Mouse (Mus musculus): ENCODE data around the gene Pgbd1.
"Not testable (repeated sequence)": the region's sequence is repeated elsewhere in the genome, so short reads cannot be mapped to it uniquely, and the experiment has no call there.

The Pgbd1 gene

DNA sequence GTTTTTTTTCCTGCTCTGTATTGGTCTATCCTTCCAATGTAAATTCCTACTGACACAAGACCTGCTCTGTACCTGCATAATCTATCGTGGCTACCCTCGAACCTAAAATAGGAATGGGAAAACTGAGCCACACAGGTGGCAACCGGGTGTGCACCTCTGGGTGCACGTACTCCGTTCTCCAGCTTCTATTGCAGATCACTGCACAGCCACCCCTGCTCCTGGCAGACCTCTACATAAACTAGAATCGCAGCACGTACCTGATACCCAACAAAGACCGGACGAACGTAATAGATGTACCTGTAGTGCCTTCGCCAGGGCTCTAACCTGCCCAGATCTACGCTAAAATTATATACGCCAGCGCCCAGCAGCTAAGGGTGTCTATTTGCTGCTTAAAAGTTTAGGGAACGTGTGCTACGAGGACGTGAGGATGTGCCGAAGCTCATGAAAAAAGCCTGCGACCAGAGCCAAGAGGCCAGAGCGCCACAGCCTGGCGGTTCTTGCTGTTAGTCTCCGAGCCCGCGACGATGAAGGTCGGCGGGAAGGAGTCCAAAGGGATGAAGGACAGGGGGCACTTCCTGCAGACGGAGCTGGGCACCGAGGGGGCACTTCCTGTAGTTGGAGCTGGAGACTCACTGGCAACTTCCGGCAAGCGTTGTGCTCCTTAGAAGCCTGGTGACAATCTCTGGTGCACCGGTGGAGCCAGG lies at the start of gene Pgbd1:
Gene Pgbd1 (minus strand): TSS at position 556 of the 704 bp plus-strand sequence.
- peak in 1 of 2 experiments; percentile 9 for DNase-seq (ENCODE audit: low spot score in 2 of 2)

- no peak for DNase-seq (ENCODE audit: low spot score in 2 of 2)
Observed at GRCm38 (mm10) chr13:21486881-21487280, 46.0 kb upstream of the Pgbd1 start.

DNA sequence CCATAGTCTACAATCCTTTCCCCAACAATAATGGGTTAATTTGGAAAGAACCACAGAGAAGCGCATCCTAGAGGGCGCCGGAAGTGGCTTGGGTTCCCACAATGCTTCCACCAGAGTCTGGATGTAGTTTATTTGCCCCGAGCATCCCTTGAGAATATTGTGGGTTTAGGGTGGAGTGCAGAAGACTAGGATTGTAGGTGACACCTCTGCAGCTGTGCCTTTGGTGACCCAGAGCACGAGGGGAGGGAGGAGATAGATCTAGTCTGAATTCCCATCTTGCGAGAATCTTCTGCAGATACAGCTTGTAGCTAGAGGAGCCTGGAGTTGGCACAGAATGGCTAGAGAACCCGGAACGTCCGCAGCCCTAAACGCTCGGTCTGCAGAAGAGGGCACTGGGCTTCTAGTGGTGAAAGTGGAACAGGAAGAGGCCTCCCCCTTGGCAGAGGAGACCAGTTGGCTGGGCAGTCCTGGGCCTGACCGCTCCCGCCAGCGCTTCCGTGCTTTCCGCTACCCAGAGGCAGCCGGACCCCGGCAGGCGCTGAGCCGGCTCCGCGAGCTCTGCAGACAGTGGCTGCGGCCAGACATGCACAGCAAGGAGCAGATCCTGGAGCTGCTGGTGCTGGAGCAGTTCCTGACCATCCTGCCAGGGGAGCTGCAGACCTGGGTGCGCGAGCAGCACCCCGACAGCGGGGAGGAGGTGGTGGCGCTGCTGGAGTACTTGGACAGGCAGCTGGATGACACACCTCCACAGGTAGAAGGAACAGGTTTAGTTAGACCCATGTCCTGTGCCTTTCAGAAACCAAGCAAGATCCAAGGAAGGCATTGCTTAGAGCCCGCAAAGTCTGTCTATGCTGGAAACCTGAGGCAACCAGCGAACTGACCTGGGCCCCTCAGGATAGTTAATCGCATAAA lies 38.2 kb upstream of the Pgbd1 start, which contains the start of the genes Zkscan4 and Gm10065:
Gene Zkscan4 (plus strand): TSS at position 149 of the 912 bp plus-strand sequence.
Gene Gm10065 (minus strand): TSS at position 683 of the 912 bp plus-strand sequence.
- not testable (repeated sequence) for DNase-seq (ENCODE audit: low spot score in 2 of 2)

GRCm38 (mm10) chr13:21472427-21472826 lies 31.6 kb upstream of the Pgbd1 start:
- DNase-seq (ENCODE audit: low spot score in 2 of 2): no peak

- no peak for DNase-seq (ENCODE audit: low spot score in 2 of 2)
Observed at GRCm38 (mm10) chr13:21469097-21469496, 28.2 kb upstream of the Pgbd1 start.

GRCm38 (mm10) chr13:21468061-21469019 lies 27.5 kb upstream of the Pgbd1 start, which contains the start of gene Nkapl:
Gene Nkapl, minus strand, starts transcription at chr13:21468509.
- peak; percentile 47 to 52 for DNase-seq (ENCODE audit: low spot score in 2 of 2)

DNA sequence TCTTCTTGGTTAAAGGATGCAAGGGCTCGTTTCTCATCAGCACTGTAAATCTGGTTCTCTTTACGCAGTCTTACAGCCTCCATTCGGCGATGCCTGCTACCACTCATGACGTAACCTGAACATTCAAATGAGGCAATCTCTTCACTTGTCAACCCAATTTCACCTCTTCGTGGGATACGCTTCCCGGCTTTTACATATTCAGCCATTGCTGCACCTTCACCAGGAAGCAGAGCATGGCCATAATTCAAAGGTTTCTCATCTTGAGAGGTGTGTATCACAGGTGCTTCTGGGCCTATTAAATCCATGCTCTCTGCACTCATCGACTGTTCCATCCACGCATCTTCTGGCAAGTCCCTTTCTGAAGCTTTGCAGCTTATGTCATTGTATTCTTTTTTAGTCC lies 26.5 kb upstream of the Pgbd1 start:
- DNase-seq (ENCODE audit: low spot score in 2 of 2): no peak

DNA sequence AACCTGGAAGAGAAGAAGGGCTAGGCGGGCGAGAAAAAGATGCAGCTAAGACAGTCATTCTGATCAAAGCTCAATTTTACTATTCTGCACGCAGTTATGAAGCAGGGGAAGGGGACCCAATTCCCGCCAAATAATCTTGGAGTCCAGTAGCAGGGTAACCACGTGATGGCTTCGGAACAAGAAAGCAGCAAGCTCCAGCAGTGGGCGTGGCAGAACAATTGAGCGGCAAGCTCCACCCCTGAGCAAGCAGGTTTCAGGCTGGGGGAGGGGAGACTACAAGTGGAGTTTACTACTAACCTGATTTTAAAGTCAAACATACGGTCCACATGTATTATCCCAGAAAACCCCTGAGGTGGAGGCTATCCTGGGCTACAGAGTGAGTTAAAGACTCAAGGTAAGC lies 21.7 kb upstream of the Pgbd1 start:
- DNase-seq (ENCODE audit: low spot score in 2 of 2): not testable (repeated sequence)

DNA sequence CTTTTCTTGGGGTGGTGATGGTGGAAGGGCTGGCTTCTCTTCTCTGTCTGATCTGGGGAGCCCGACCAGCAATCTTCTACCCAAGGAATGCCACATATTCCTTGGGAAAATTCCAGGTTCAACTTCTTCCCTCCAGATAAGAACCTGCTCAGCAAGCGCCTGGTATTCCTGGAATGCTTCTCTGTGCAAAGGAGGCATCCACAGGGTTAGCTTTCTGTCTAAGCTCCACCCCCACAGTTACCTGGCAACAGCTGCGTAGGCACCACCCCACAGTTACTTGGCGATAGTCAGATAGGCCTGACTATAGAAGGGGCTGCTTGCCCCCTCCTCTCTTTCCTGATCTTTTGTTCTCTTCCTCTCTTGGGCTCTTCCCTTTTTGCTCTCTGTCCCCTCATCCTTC lies 15.5 kb upstream of the Pgbd1 start:
- no peak for DNase-seq (ENCODE audit: low spot score in 2 of 2)

DNA sequence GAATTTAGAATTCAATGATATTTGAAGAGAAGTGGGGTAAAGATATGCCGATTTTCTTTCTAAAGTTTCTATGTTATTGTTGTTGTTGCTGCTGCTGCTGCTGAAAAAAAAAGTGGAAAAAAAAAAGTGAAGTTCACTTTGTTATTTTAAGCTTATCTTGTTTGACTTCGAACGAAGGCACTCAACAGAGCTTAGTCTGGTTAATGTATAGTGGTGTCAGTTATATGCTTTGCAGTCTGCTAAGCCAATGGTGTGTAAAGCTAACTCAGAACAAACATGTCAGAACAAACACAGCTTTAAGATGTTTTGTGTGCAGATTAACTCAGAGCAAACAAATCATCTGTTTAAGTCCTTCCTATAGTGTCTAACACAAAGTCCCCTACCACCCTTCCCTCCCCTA lies 13.3 kb upstream of the Pgbd1 start:
- no peak for DNase-seq (ENCODE audit: low spot score in 2 of 2)

- DNase-seq (ENCODE audit: low spot score in 2 of 2): peak; percentile 45 to 63
Observed at GRCm38 (mm10) chr13:21453449-21453848, 12.6 kb upstream of the Pgbd1 start, which contains the start of gene Zscan26. Gene Zscan26, minus strand, starts transcription at chr13:21453730.

DNA sequence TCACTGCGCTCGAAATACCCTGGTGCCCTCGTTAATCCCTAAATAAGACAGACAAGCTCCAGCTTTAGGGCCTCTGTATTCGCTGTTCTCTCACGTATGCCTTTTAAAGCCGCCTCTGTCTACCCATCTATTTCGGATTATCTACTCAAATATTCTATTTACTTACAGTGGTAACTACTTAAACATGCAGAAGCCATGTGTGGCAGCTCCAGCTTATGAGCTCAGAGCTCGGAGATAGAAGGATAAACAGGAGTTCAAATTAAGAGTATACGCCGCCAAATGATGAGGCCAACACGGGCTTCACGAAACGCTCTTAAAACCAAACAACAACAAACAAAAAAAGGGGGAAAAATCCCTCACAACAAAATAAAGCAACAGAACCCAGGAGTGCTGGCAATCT lies 12.2 kb upstream of the Pgbd1 start:
- DNase-seq (ENCODE audit: low spot score in 2 of 2): no peak

DNA sequence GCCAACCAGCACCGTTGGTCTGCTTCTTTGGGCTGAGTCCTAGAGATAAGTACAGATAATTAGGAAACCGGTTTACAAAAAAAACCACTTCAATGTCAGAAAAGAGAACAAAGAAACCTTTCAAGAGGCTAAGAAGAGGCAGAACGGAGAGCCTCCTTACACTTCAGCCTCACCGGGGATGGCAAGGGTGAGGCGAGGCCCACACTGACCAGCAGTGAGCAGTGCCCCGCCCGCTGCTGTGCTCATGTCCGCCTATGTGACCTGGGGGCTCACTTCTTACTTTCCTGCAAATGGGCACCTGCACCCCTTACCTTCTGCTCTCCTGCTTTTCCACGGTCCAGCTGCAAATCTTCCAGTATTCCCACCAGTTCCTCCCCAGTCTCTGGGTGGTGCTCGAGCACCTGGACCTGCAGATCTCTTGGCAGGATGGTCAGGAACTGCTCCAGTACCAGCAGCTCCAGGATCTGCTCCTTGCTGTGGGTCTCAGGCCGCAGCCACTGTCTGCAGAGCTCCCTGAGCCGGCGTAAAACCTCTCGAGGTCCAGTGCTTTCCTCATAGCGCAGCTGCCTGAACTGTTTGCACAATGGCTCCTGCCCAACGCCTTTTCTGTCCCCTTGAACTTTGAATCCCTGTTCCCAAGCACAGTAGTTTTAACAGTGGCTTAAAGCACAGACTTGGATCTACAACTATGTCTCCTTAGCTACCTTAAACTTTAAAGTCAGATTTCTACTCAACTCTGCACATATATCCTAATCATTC lies 7.2 kb upstream of the Pgbd1 start:
- DNase-seq (ENCODE audit: low spot score in 2 of 2): no peak

DNA sequence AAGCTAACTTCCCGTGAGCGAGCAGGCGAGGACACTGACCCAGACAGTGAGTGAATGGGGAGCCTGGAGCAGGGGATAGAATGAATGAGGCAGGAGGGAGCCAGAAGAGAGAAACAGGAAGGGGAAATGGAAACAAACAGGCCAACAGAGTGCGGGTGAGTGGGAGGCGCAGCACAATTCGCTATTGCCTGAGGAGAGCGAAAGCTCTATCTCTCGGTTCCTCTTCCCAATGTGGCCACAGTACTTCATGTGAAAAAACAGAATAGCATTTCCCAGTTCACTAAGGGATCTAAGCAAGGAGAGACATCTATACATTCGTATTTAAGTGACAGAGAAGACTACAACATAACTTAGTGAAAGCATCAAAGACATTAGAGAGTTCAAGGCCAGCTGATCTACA lies 5.9 kb upstream of the Pgbd1 start:
- no peak for DNase-seq (ENCODE audit: low spot score in 2 of 2)

DNA sequence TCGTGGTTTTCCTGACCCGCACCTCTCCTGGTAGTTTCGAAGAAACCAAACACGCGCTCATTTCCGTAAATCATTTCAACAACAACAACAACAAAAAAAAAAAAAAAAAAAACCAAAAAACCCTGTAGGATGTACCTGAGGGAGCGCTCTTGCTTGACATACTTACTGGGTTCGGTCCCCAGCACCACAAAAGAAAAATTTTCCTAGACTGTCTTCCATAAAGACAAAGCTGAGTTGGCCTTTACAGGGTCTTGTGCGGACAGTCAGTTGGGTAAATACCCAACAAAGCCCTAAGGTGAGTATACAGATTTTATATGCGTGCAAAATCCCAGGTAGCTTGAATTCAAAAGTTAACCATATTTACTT lies 332 bp upstream of the Pgbd1 start:
- no peak for DNase-seq (ENCODE audit: low spot score in 2 of 2)

DNA sequence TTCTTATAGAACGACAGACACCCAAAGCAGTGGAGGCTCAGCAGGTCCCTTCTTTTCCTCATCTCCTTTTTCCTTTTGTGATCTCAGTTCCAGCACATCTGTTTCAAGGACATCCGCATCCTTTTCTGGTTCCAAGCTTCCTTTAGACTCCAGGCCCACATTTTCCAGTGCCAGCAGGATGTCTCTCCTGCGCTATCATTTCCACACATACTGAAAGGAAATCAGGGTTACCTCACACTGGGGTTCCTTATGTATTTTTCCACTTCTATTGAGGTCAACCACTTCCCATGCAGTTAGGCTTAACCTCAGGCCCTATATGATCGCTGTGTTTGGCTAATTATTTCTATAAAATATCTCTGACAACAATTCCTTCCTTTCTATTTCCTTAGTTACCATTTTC lies 5.4 kb downstream of the Pgbd1 start:
- no peak for DNase-seq (ENCODE audit: low spot score in 2 of 2)

GRCm38 (mm10) chr13:21427631-21428030 lies 13.2 kb downstream of the Pgbd1 start:
- no peak for DNase-seq (ENCODE audit: low spot score in 2 of 2)

GRCm38 (mm10) chr13:21423301-21423700 lies 17.6 kb downstream of the Pgbd1 start:
- no peak for DNase-seq (ENCODE audit: low spot score in 2 of 2)

GRCm38 (mm10) chr13:21418865-21419264 lies 22.0 kb downstream of the Pgbd1 start:
- DNase-seq (ENCODE audit: low spot score in 2 of 2): no peak

GRCm38 (mm10) chr13:21417298-21418010 lies 23.4 kb downstream of the Pgbd1 start:
- DNase-seq (ENCODE audit: low spot score in 2 of 2): no peak

Measured in spleen, postnatal 14 days (tissue).